Mouse (Mus musculus) MEL (cell line): Measurements from ENCODE around the gene Esrrb. TPM values are rescaled to one million over a fixed set of nuclear protein-coding genes. Genes with fewer than 3 reads are reported as not detected.

Experiments
- DNase-seq: peaks from one replicate; pipeline ENCODE4 v3.0.0; 2011; ENCODE audit warnings: low read depth, low spot score
- H3K27ac ChIP-seq: 2 replicates; pipeline ENCODE4 v1.5.1; 2012; ENCODE audit warnings: low read depth, mild to moderate bottlenecking, control low read depth, low read length, moderate library complexity; ENCODE audit not compliant: control insufficient read depth
- H3K27me3 ChIP-seq, 2 experiments: fragments of 150-350 bp in 1 of 2; sonication (generic) in 1 of 2; 2 replicates each; pipeline ENCODE4 v1.6.1; 2012; ENCODE audit warnings: low read length in 2 of 2, mild to moderate bottlenecking in 2 of 2, improper control_type of control experiment in 1 of 2, moderate library complexity in 1 of 2; ENCODE audit not compliant: insufficient read depth in 2 of 2, control insufficient read depth in 1 of 2
- H3K36me3 ChIP-seq, 2 experiments: 2 replicates each; pipeline ENCODE4 v1.6.1; 2012 to 2014; ENCODE audit warnings: low read length in 2 of 2, improper control_type of control experiment in 1 of 2, inconsistent platforms in 1 of 2, mild to moderate bottlenecking in 1 of 2; ENCODE audit not compliant: insufficient read depth in 2 of 2, control insufficient read depth in 1 of 2
- H3K4me1 ChIP-seq, 2 experiments: fragments of 150-350 bp in 1 of 2; sonication (generic) in 1 of 2; 2 replicates each; pipeline ENCODE4 v1.6.1; 2012; ENCODE audit warnings: low read length in 2 of 2, improper control_type of control experiment in 1 of 2, mild to moderate bottlenecking in 1 of 2; ENCODE audit not compliant: insufficient read depth in 2 of 2, control insufficient read depth in 1 of 2
- H3K4me3 ChIP-seq, 2 experiments: fragments of 150-350 bp in 1 of 2; sonication (generic) in 1 of 2; 2 replicates each; pipeline ENCODE4 v1.5.1; 2012; ENCODE audit warnings: low read depth in 2 of 2, low read length in 2 of 2, mild to moderate bottlenecking in 2 of 2, moderate library complexity in 2 of 2, control low read depth in 1 of 2, improper control_type of control experiment in 1 of 2; ENCODE audit not compliant: control insufficient read depth in 1 of 2, insufficient read depth in 1 of 2
- H3K79me2 ChIP-seq: 2 replicates; pipeline ENCODE4 v1.6.1; 2012; ENCODE audit warnings: mild to moderate bottlenecking, low read length, moderate library complexity; ENCODE audit not compliant: control insufficient read depth, poor library complexity, insufficient read depth
- H3K9ac ChIP-seq: 2 replicates; pipeline ENCODE4 v1.6.1; 2012; ENCODE audit warnings: low read depth, mild to moderate bottlenecking, control low read depth, low read length, moderate library complexity; ENCODE audit not compliant: control insufficient read depth, poor library complexity, severe bottlenecking
- H3K9me3 ChIP-seq: fragments of 150-350 bp; sonication (generic); replicated peaks from 2 replicates; pipeline ENCODE4 v1.6.1; 2012; ENCODE audit warnings: mild to moderate bottlenecking, low read length, improper control_type of control experiment, moderate library complexity; ENCODE audit not compliant: insufficient read depth
- CHD1 ChIP-seq: IDR thresholded peaks from 2 replicates; pipeline ENCODE4 v1.6.1; 2012; ENCODE audit warnings: low read depth, mild to moderate bottlenecking, inconsistent platforms, low read length, improper control_type of control experiment
- CHD2 ChIP-seq: IDR thresholded peaks from 2 replicates; pipeline ENCODE4 v1.6.1; 2011; ENCODE audit warnings: low read length, improper control_type of control experiment
- ELF1 ChIP-seq: IDR thresholded peaks from 2 replicates; pipeline ENCODE4 v1.6.1; 2014; ENCODE audit warnings: low read depth, mild to moderate bottlenecking, inconsistent platforms, low read length, improper control_type of control experiment, moderate library complexity
- ETS1 ChIP-seq: IDR thresholded peaks from 2 replicates; pipeline ENCODE4 v1.6.1; 2012; ENCODE audit warnings: low read depth, mild to moderate bottlenecking, inconsistent platforms, low read length, improper control_type of control experiment, moderate library complexity
- JUND ChIP-seq: IDR thresholded peaks from 2 replicates; pipeline ENCODE4 v1.6.1; 2011; ENCODE audit warnings: low read depth, mild to moderate bottlenecking, improper control_type of control experiment, low read length
- KAT2A ChIP-seq: conservative IDR thresholded peaks from 2 replicates; pipeline ENCODE4 v1.6.1; 2012; ENCODE audit warnings: low read depth, low read length, improper control_type of control experiment, inconsistent platforms
- MAFK ChIP-seq: IDR thresholded peaks from 2 replicates; pipeline ENCODE4 v1.6.1; 2011; ENCODE audit warnings: low read depth, mild to moderate bottlenecking, low read length, improper control_type of control experiment, borderline replicate concordance
- MAX ChIP-seq: IDR thresholded peaks from 2 replicates; pipeline ENCODE4 v1.6.1; 2011; ENCODE audit warnings: low read length, improper control_type of control experiment
- NELFE ChIP-seq: IDR thresholded peaks from 2 replicates; pipeline ENCODE4 v1.6.1; 2011; ENCODE audit warnings: low read depth, low read length, improper control_type of control experiment
- NRF1 ChIP-seq: IDR thresholded peaks from 2 replicates; pipeline ENCODE4 v1.6.1; 2014; ENCODE audit warnings: low read depth, mild to moderate bottlenecking, inconsistent platforms, low read length, improper control_type of control experiment, moderate library complexity; ENCODE audit not compliant: poor library complexity, insufficient read depth, severe bottlenecking
- POLR2A ChIP-seq, 2 experiments: IDR thresholded peaks; 2 replicates each; pipeline ENCODE4 v1.6.1; 2011 to 2012; ENCODE audit warnings: low read length in 2 of 2, mild to moderate bottlenecking in 2 of 2, control low read depth in 1 of 2, improper control_type of control experiment in 1 of 2, low read depth in 1 of 2, moderate library complexity in 1 of 2; ENCODE audit not compliant: control insufficient read depth in 1 of 2, insufficient read depth in 1 of 2, poor library complexity in 1 of 2
- POLR2AphosphoS2 ChIP-seq: IDR thresholded peaks from 2 replicates; pipeline ENCODE4 v1.6.1; 2011; ENCODE audit warnings: low read length, improper control_type of control experiment
- POLR2AphosphoS5 ChIP-seq: IDR thresholded peaks from 2 replicates; pipeline ENCODE4 v1.6.1; 2012; ENCODE audit warnings: low read depth, borderline replicate concordance, mild to moderate bottlenecking, inconsistent platforms, low read length, moderate library complexity, mixed read lengths
- RCOR1 ChIP-seq: IDR thresholded peaks from 2 replicates; pipeline ENCODE4 v1.6.1; 2012; ENCODE audit warnings: low read depth, mild to moderate bottlenecking, inconsistent platforms, low read length, improper control_type of control experiment
- SIN3A ChIP-seq: IDR thresholded peaks from 2 replicates; pipeline ENCODE4 v1.6.1; 2012; ENCODE audit warnings: low read length, improper control_type of control experiment, inconsistent platforms
- SMC3 ChIP-seq: IDR thresholded peaks from 2 replicates; pipeline ENCODE4 v1.6.1; 2011; ENCODE audit warnings: low read depth, low read length, improper control_type of control experiment
- TAL1 ChIP-seq: IDR thresholded peaks from 2 replicates; pipeline ENCODE4 v1.6.1; 2012; ENCODE audit warnings: mild to moderate bottlenecking, inconsistent platforms, low read length, moderate library complexity, mixed read lengths
- TBP ChIP-seq: IDR thresholded peaks from 2 replicates; pipeline ENCODE4 v1.8.0; 2011; ENCODE audit warnings: low read depth, low read length, improper control_type of control experiment
- UBTF ChIP-seq: IDR thresholded peaks from 2 replicates; pipeline ENCODE4 v1.6.1; 2012; ENCODE audit warnings: low read depth, mild to moderate bottlenecking, inconsistent platforms, low read length, improper control_type of control experiment, moderate library complexity, borderline replicate concordance; ENCODE audit not compliant: insufficient read depth
- USF1 ChIP-seq: IDR thresholded peaks from 2 replicates; pipeline ENCODE4 v1.6.1; 2014; ENCODE audit warnings: low read depth, mild to moderate bottlenecking, inconsistent platforms, low read length, improper control_type of control experiment, moderate library complexity
- ZKSCAN1 ChIP-seq: IDR thresholded peaks from 2 replicates; pipeline ENCODE4 v1.6.1; 2012; ENCODE audit warnings: low read depth, mild to moderate bottlenecking, inconsistent platforms, low read length, improper control_type of control experiment, moderate library complexity
- polyA plus RNA-seq, 2 experiments: library from polyadenylated mRNA; stranded (reverse) in 1 of 2; unstranded in 1 of 2; fragments of >175 nt in 1 of 2; fragments of >200 nt in 1 of 2; gene quantifications; 2 replicates each; pipeline versions ENCODE4 v1.2.1 to v1.2.4; 2012; ENCODE audit warnings: low replicate concordance in 2 of 2, low read depth in 1 of 2; ENCODE audit not compliant: insufficient read length in 2 of 2, insufficient read depth in 1 of 2, missing spikeins in 1 of 2
- total RNA-seq: library from RNA; depleted of rRNA; stranded (reverse); fragments of 300-350 nt; gene quantifications from 2 replicates; pipeline ENCODE4 v1.2.3, GENCODE M21; 2012

Esrrb gene
- total and polyA plus RNA-seq, 3 experiments = not detected

- Histone ChIP-seq H3K36me3 (no peaks in the 10 kb centered on the region), H3K9ac (no peak overlapping the region), H3K4me3 (no peak overlapping the region), H3K27ac (no peak overlapping the region), H3K9me3 (no peaks in the 10 kb centered on the region), H3K4me1 (no peaks in the 10 kb centered on the region), H3K79me2 (no peaks in the 10 kb centered on the region), H3K27me3 (no peaks in the 10 kb centered on the region)
- no peak for DNase-seq
- no peak for TF ChIP-seq POLR2AphosphoS5
- no peak for TF ChIP-seq NRF1
- TF ChIP-seq NELFE = no peak
- no peak for TF ChIP-seq ELF1
- TF ChIP-seq UBTF = no peak
- TF ChIP-seq POLR2A (IDR thresholded peaks at IDR 0.05; ENCODE audit: control insufficient read depth in 1 of 2, insufficient read depth in 1 of 2, low read depth in 1 of 2, low read length in 2 of 2, poor library complexity in 1 of 2) = no peak
- no peak for TF ChIP-seq SIN3A
Observed at GRCm38 (mm10) chr12:86483413-86483841, 122.5 kb downstream of the Esrrb start.

- H3K36me3 ChIP-seq = no peaks in the 10 kb centered on the region
Observed at GRCm38 (mm10) chr12:86488005-86488404, 127.1 kb downstream of the Esrrb start.

GRCm38 (mm10) chr12:86490052-86490451 is 129.1 kb downstream of the Esrrb start:
- H3K9me3 ChIP-seq = no peaks in the 10 kb centered on the region
- no peaks in the 10 kb centered on the region for H3K27me3 ChIP-seq
- TF ChIP-seq SMC3 = no peak
- TF ChIP-seq POLR2AphosphoS5 = no peak
- TF ChIP-seq MAFK = no peak
- no peak for TF ChIP-seq RCOR1
- no peak for TF ChIP-seq ZKSCAN1
- no peak for TF ChIP-seq CHD1
- no peak for TF ChIP-seq KAT2A
- TF ChIP-seq ETS1 = no peak
- no peak for TF ChIP-seq TBP
- no peak for TF ChIP-seq JUND
- TF ChIP-seq TAL1 = no peak
- TF ChIP-seq UBTF = no peak
- TF ChIP-seq POLR2A (IDR thresholded peaks at IDR 0.05; ENCODE audit: control insufficient read depth in 1 of 2, insufficient read depth in 1 of 2, low read depth in 1 of 2, low read length in 2 of 2, poor library complexity in 1 of 2) = no peak
- no peak for TF ChIP-seq CHD2
- TF ChIP-seq POLR2AphosphoS2 = no peak
- TF ChIP-seq USF1 = no peak
- TF ChIP-seq MAX = no peak
- H3K4me1 ChIP-seq = no peaks in the 10 kb centered on the region
- no peak overlapping the region for H3K27ac ChIP-seq
- no peak for DNase-seq
- H3K36me3 ChIP-seq = no peaks in the 10 kb centered on the region
- H3K4me3 ChIP-seq = no peak overlapping the region
- H3K79me2 ChIP-seq = no peaks in the 10 kb centered on the region
- H3K9ac ChIP-seq = no peak overlapping the region

More at GRCm38 (mm10) chr12:86488005-86488404, 127.1 kb downstream of the Esrrb start:
- TF ChIP-seq UBTF (no peak), POLR2AphosphoS2 (no peak), MAFK (peak; percentile 96)
- no peak for DNase-seq
- no peaks in the 10 kb centered on the region for H3K27me3 ChIP-seq
- no peaks in the 10 kb centered on the region for H3K79me2 ChIP-seq
- H3K4me3 ChIP-seq = no peak overlapping the region
- no peak overlapping the region for H3K9ac ChIP-seq
- H3K4me1 ChIP-seq = no peaks in the 10 kb centered on the region
- H3K27ac ChIP-seq = no peak overlapping the region
- no peaks in the 10 kb centered on the region for H3K9me3 ChIP-seq
